Mouse (Mus musculus): ENCODE data around the gene Spem2.

DNA sequence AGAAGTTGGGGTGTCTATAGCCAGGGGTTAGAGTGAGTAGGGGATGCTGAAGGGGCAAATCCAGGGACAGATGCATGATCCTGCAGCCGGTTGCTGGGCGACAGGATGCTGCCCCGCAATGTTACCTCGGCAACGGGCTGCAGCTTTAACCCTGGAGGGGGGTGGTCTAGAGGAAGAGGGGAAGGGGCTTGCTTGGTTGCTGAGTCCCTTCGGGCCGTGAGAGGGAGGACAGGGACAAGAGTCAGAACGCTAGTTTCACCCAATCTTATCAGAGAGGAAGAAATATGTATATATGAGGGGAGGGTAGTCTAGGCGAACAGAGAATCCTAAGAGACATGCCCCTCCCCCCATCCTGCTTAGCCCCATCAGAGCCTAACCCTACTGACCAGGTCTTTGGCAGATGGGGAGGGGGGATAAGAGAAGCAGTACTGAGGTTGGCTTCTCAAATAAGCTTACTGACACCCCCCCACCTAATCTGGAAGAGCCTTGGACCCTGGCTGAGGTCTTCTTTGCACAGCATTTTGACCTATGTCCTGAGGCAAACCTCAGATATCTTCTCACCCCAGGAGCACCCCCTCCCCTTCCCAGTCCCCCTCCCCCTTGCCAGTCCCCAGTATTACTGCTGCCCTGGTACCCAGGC, 17.2 kb upstream of the Spem2 start:
- no peak for TF ChIP-seq CTCF (conservative IDR thresholded peaks at IDR 0.05 in 1 of 2, IDR thresholded peaks at IDR 0.05 in 1 of 2; ENCODE audit: low read depth in 2 of 2, low read length in 2 of 2)
- TF ChIP-seq POLR2AphosphoS2 (IDR thresholded peaks at IDR 0.05; ENCODE audit: low read depth, low read length) = no peak
- TF ChIP-seq RAD21 (IDR thresholded peaks at IDR 0.05; ENCODE audit: low read depth, low read length) = no peak
- TF ChIP-seq E2F4 (IDR thresholded peaks at IDR 0.05; ENCODE audit: insufficient replicate concordance, low read depth, low read length) = no peak
- TF ChIP-seq POLR2A (IDR thresholded peaks at IDR 0.05; ENCODE audit: low read depth, low read length) = no peak
- no peak for TF ChIP-seq ZKSCAN1 (IDR thresholded peaks at IDR 0.05; ENCODE audit: borderline replicate concordance, low read depth, low read length)
- TF ChIP-seq EP300 (IDR thresholded peaks at IDR 0.05; ENCODE audit: low read length) = no peak
- no peak for TF ChIP-seq TBP (conservative IDR thresholded peaks at IDR 0.05; ENCODE audit: low read depth, low read length)
- no peak for TF ChIP-seq MAX (IDR thresholded peaks at IDR 0.05; ENCODE audit: low read length)
- no peak for TF ChIP-seq TCF12 (IDR thresholded peaks at IDR 0.05; ENCODE audit: low read depth, low read length)
- TF ChIP-seq NRF1 (IDR thresholded peaks at IDR 0.05; ENCODE audit: low read depth, low read length) = no peak

Measured in CH12.LX (cell line).